Mouse (Mus musculus) CD4-positive naive resting alpha-beta T cell, adult 57 days (primary cell): Measurements from ENCODE around the gene Dync2li1. TPM values are rescaled to one million over a fixed set of nuclear protein-coding genes. Genes with fewer than 3 reads are reported as not detected.

Source experiments
- total RNA-seq: library from RNA; stranded (reverse); gene quantifications from one replicate; pipeline ENCODE4 v1.2.4, GENCODE M21; 2023

Gene Dync2li1
- 0.62 TPM for total RNA-seq

GRCm38 (mm10) chr17:84626276-84626856 is at the start of gene Dync2li1:
TSS of gene Dync2li1 (plus strand) at chr17:84626496.

GRCm38 (mm10) chr17:84675951-84676366 is 49.7 kb downstream of the Dync2li1 start, which contains the start of gene Abcg8:
TSS of gene Abcg8 (plus strand) at chr17:84676302.

GRCm38 (mm10) chr17:84682734-84683717 is 56.7 kb downstream of the Dync2li1 start, which contains the start of gene Abcg5:
TSS of gene Abcg5 (minus strand) at chr17:84683011.

Other genes starting within 250 kb of the Dync2li1 start
- 130 TPM for gene Thada, start 160.3 kb upstream of the Dync2li1 start, total RNA-seq
- 0.09 TPM for gene Plekhh2, start 114.6 kb upstream of the Dync2li1 start, total RNA-seq
- gene Abcg8, start 49.8 kb downstream of the Dync2li1 start, total RNA-seq: not detected
- gene Abcg5, start 56.5 kb downstream of the Dync2li1 start, total RNA-seq: not detected
- gene Lrpprc, start 164.3 kb downstream of the Dync2li1 start, total RNA-seq: 44.0 TPM